8 mouse cellular contexts compared by ENCODE assay signal in the genomic region with DNA sequence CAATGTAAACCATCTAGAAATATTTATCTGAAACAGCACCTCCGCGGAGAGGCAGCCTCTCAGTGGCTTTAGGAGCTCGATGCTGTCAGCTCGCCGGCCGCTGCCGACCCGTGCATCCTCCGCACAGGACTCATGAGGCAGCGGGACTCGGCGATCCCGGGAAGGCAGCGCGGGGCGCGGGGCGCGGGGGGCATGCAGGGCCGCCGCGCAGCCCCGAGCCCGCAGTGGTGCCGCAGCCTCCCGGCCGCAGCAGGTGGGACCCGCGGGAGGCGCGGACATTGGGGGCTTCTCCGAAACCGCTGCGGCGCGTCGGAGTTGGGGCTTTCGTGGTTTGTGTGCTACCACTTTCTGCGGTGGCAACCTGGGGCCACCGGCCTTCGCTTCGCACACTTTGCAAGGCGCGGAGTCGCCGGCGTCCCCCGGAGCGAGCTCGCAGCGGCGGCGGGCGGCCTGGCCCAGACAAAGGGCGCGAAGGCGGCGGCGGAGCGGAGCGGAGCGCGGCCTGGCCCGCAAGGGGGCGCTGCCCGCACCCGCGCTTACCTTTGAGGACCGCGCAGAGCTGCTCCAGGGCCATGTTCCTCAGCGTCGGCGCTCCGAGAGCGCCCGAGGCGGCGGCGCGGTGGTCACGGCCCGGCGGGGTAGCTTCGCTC. TPM values are rescaled to one million over a fixed set of nuclear protein-coding genes. Genes with fewer than 3 reads are reported as not detected.
DNase-seq lines count a peak whose midpoint lies in the region; ATAC-seq and TF ChIP-seq lines count a peak whose summit lies in the region.

No protein-coding gene starts in this region.

- H3K4me1 ChIP-seq in forebrain, postnatal 0 days (ENCODE audit: insufficient read depth): peaks cover 7% of the 10 kb centered on the region; the same call in 1 of the 2 replicates
- H3K4me1 ChIP-seq in hindbrain, embryonic 15.5 days (replicated peaks): 0 out of 2 replicates have a peak, but pooled peaks cover 3% of the 10 kb centered on the region

- peak overlapping the region; percentile 95 for H3K9ac ChIP-seq in forebrain, postnatal 0 days
- H3K9ac ChIP-seq in hindbrain, embryonic 15.5 days: peak overlapping the region; percentile 98

- H3K4me3 ChIP-seq in forebrain, postnatal 0 days (ENCODE audit: low read depth, low read length): peak overlapping the region; percentile 73
- peak overlapping the region; percentile 100 for H3K4me3 ChIP-seq in hindbrain, embryonic 15.5 days

- no peaks in the 10 kb centered on the region; the same call in 1 of the 2 replicates for H3K27me3 ChIP-seq in forebrain, postnatal 0 days (ENCODE audit: insufficient read depth, low read length)
- H3K27me3 ChIP-seq in hindbrain, embryonic 15.5 days: no peaks in the 10 kb centered on the region

- peak; percentile 69 for TF ChIP-seq CTCF in forebrain, postnatal 0 days (IDR thresholded peaks at IDR 0.05; ENCODE audit: low read depth)

- no peaks in the 10 kb centered on the region for H3K36me3 ChIP-seq in forebrain, postnatal 0 days (ENCODE audit: insufficient read depth)
- H3K36me3 ChIP-seq in hindbrain, embryonic 15.5 days: no peaks in the 10 kb centered on the region

- peak overlapping the region; percentile 79 for H3K4me2 ChIP-seq in forebrain, postnatal 0 days (ENCODE audit: low read depth)
- peak overlapping the region; percentile 98 for H3K4me2 ChIP-seq in hindbrain, embryonic 15.5 days

- ATAC-seq in forebrain, postnatal 0 days: peak; percentile 96
- ATAC-seq in hindbrain, embryonic 15.5 days (ENCODE audit: low FRiP score, low read depth): peak; percentile 97

- H3K27ac ChIP-seq in forebrain, postnatal 0 days (ENCODE audit: low read depth, low read length): peak overlapping the region; percentile 97
- peak overlapping the region; percentile 98 for H3K27ac ChIP-seq in hindbrain, embryonic 15.5 days (replicated peaks)

- no peaks in the 10 kb centered on the region for H3K9me3 ChIP-seq in forebrain, postnatal 0 days (ENCODE audit: low read length)
- H3K9me3 ChIP-seq in hindbrain, embryonic 15.5 days: no peaks in the 10 kb centered on the region

- peak; percentile 73 for DNase-seq in WW6 (ENCODE audit: low read depth, low spot score)
- peak; percentile 73 for DNase-seq in cerebellum, adult 8-10 months
- DNase-seq in forebrain, postnatal 0 days: peak; percentile 90
- peak; percentile 22 for DNase-seq in left cerebral cortex, adult 11 months (ENCODE audit: low spot score)
- DNase-seq in lung, postnatal 36 days: peak; percentile 21
- peak; percentile 50 to 59 for DNase-seq in right cerebral cortex, adult 2 months (ENCODE audit: low spot score in 2 of 2)
- peak; percentile 74 for DNase-seq in yolk sac, embryonic 10.5 days (ENCODE audit: low spot score)

- WGBS in forebrain, postnatal 0 days: 2% methylated on average over 80 of the region's 84 CpGs
- under 1% methylated on average over 77 of the region's 84 CpGs for WGBS in hindbrain, embryonic 15.5 days

RNA-seq across cellular contexts. Expression of gene Neto2, which starts 0.5 kb away (rescaled TPM):
- total RNA-seq in forebrain, postnatal 0 days (2014; rRNA removed): 186 and 225 TPM in 2 replicates
- 65.3 and 71.4 TPM in 2 replicates for polyA plus RNA-seq in forebrain, postnatal 0 days (2015; fragmentation: Nextera tagmentation; extraction: Ambion mirVana)
- 53.3 and 58.7 TPM in 2 replicates for polyA plus RNA-seq in hindbrain, embryonic 15.5 days (2015; fragmentation: Nextera tagmentation; extraction: Ambion mirVana)

Comparison
In these comparisons a context has a peak if more than half of its experiments do, and no peak if none do; other contexts are left out.
1. Peak in every context shown above with its lines: DNase-seq, ATAC-seq, H3K4me3 ChIP-seq and H3K27ac ChIP-seq.
2. DNase-seq: peak in every context shown above with its lines; median percentile 90 in forebrain, postnatal 0 days; 74 in yolk sac, embryonic 10.5 days; 73 in WW6; 73 in cerebellum, adult 8-10 months; 54 in right cerebral cortex, adult 2 months; 22 in left cerebral cortex, adult 11 months; 21 in lung, postnatal 36 days.